Mouse (Mus musculus): ENCODE measurements around the gene Gm44965.

GRCm38 (mm10) chr6:48581257-48581656 is 12.5 kb upstream of the Gm44965 start:
- no peak for TF ChIP-seq CTCF (IDR thresholded peaks at IDR 0.05; ENCODE audit: borderline replicate concordance, insufficient read depth, low read depth, low read length)
- TF ChIP-seq POLR2A (IDR thresholded peaks at IDR 0.05; ENCODE audit: borderline replicate concordance, insufficient read depth, low read length): no peak

Data from cerebellum, adult 2 months (tissue).